Mouse (Mus musculus): ENCODE measurements around the gene Tbc1d22a.

The Tbc1d22a gene

DNA sequence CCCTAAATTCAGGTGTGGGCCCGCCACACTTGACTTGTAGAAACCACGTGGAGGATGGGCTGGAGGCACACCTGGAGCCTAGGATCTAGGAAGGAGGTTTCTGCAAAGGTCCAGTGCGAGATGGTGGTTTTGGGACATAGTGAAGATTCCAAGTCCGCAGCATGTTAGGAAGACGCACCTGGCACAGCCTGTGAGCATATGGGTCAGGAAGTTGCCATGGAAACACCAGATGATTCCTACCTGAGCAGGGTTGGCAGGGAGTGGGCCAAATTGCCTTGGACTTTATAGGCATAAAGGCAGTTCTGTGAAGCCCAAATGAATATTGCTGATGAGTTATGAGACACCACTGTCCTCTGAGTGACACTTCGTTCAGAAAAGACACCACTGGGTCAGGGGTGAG, 321.1 kb downstream of the Tbc1d22a start:
- no peak for DNase-seq

DNA sequence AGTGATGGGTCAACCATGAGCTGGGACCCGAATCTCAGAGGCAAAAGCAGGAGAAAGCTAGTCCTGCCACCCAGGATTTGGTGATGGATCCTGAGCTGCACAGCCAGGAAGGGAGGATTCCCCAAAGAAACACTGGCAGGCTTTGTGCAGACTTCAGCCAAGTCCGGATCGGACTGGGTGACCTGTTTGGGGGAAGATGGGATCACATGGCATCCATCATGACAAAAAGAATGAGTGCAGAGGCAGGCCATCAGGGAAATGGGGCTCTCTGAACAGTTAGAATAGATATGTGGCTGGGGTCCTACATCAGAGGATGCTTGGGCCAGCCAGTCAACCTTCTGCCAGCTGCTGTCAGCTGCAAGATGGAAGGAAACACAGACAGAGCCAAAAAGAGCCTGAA, 328.1 kb downstream of the Tbc1d22a start:
- DNase-seq, result no peak

GRCm38 (mm10) chr15:86544122-86544795, 330.0 kb downstream of the Tbc1d22a start:
- DNase-seq, result peak in 1 of 2 experiments; percentile 3

All from kidney, postnatal 25 days (tissue).